Mouse (Mus musculus) olfactory bulb, adult 2 months (tissue): ENCODE results near the gene Gm8994.

Experiments used
- CTCF ChIP-seq: fragments of 200-500 bp; IDR thresholded peaks from 2 replicates; pipeline ENCODE4 v1.5.1; 2012; ENCODE audit warnings: low read depth, mild to moderate bottlenecking, low read length, moderate library complexity; ENCODE audit not compliant: insufficient read depth
- POLR2A ChIP-seq: fragments of 200-500 bp; IDR thresholded peaks from 2 replicates; pipeline ENCODE4 v1.6.1; 2012; ENCODE audit warnings: mild to moderate bottlenecking, low read depth, low read length, moderate library complexity; ENCODE audit not compliant: insufficient read depth

DNA sequence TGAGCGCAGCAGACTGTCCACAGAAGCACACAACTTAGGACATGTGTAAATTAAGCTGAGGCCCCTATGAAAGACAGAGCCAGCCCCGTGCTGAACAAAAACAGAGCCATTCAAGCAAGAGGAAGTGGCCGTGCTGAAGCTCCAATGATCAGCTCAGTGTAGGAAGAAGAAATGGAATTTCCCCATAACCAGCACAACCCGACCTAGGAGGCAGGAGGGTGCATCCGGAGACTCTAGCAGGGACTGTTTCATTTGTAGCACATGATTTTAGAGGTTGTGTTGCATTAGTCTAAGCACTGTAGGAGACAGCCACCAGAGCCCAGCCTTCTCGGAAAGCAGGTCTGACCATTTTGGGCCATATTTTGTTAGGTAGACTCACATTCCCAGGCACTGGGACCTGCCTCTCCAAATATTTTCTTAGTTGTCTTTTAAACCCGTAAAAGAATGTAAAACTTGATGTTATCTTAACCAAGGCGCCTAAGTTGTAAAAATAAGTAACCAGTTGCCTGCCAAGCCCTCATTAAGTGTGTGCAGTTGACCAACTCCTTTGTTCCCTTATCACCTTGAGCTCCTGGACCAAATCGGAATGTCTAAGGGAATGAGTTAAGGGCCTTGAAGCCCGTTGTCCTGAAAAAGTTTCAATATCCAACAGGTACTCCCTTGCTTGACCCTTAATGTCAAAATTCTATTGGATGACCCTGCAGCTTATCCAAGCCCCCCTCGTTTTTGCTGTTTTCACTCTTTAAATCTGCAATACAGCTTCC is 35.2 kb upstream of the Gm8994 start:
- no peak for TF ChIP-seq CTCF
- TF ChIP-seq POLR2A, result no peak
